Mouse (Mus musculus) gastrocnemius, postnatal 36 days (tissue): ENCODE data around the gene Rbm45. TPM values are rescaled to one million over a fixed set of nuclear protein-coding genes. Genes with fewer than 3 reads are reported as not detected.

ENCODE experiments used
- total RNA-seq, 2 experiments: library from RNA; stranded (reverse); gene quantifications; 2 replicates each; pipeline ENCODE4 v1.2.3; 2021

Gene Rbm45
- total RNA-seq, 2 experiments from 2014 or later, result 9.1 to 9.6 TPM

Other genes with a start within 250 kb of the Rbm45 start
- under 1 TPM in 1 of 2 experiments, not detected in 1; 0.15 TPM for gene Pde11a, start 31.2 kb upstream of the Rbm45 start, total RNA-seq
- gene Cyct, start 9.5 kb upstream of the Rbm45 start, total RNA-seq, result not detected
- gene Osbpl6, start 36.5 kb downstream of the Rbm45 start, total RNA-seq, result 10 to 100 TPM; 33.8 to 36.3 TPM